Mouse (Mus musculus) heart, adult 11 months (tissue): ENCODE measurements around the gene Tmed6.
"Not testable (repeated sequence)": the region's sequence is repeated elsewhere in the genome, so short reads cannot be mapped to it uniquely, and the experiment has no call there.

ENCODE experiments used
- DNase-seq: peaks from one replicate; pipeline ENCODE4 v3.0.0; 2022

Gene Tmed6

GRCm38 (mm10) chr8:107065511-107066496, at the start of gene Tmed6:
Gene Tmed6 (minus strand): TSS chr8:107065644.
- DNase-seq, result no peak

GRCm38 (mm10) chr8:107115008-107115320, 49.5 kb upstream of the Tmed6 start:
- DNase-seq, result peak; percentile 90

DNA sequence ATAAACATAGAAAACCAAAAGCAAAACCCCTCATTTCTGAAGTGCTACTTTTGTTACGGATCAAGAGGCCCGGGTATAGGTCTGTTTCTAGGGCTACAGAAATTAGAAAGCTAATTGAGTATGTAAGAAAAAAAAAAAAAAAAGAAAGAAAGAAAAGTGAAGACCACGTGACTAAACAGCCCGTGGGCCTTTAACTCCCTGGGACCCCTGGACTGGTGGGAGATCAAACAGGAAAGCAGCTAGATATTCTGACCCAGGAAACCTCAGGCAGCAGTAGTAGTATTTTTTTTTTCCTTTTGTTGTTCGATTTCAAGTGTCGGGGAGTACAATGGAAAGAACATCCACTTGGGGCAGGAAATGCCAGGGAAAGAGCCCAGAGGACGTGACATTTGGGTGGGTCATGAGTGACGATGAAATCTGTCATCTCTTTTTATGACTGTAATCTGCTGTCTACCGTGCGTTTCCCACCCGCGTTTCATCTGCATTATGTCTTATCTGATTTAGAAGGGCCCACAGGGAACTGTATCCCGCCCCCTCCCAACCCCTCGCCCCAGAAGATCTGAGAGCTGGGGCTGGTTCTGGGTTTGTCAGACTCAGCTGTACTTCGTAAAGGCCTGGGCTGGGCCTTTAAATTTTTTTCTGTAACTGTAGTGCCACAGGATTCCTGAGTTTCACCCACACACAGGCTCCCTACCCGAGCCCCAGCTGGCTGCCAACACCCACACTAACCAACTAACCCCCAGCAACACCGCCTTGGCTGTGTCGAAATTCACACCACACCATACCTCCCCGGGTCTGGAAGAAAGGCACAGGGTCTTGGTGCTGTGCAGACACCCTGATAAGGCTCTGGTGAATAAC, 48.9 kb upstream of the Tmed6 start:
- peak; percentile 93 for DNase-seq

DNA sequence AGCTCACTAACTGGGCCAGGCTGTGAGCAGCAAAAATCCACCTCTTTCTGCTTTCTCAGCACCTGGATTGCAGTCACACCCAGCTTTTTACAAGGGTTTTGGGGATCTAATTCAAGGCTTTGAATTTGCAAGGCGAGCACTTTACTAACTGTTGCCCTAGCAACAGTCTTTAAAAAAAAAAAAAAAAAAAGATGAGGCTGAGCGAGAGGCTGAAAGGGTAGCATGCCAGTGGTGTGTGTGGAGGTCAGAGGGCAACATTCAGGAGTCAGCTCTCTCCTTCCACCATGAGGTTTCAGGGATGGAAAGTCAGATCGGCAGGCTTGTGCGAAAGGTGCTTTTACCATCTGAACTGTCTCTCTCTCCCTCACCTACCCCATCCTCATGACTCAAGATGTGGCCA, 47.8 kb upstream of the Tmed6 start:
- DNase-seq, result no peak

DNA sequence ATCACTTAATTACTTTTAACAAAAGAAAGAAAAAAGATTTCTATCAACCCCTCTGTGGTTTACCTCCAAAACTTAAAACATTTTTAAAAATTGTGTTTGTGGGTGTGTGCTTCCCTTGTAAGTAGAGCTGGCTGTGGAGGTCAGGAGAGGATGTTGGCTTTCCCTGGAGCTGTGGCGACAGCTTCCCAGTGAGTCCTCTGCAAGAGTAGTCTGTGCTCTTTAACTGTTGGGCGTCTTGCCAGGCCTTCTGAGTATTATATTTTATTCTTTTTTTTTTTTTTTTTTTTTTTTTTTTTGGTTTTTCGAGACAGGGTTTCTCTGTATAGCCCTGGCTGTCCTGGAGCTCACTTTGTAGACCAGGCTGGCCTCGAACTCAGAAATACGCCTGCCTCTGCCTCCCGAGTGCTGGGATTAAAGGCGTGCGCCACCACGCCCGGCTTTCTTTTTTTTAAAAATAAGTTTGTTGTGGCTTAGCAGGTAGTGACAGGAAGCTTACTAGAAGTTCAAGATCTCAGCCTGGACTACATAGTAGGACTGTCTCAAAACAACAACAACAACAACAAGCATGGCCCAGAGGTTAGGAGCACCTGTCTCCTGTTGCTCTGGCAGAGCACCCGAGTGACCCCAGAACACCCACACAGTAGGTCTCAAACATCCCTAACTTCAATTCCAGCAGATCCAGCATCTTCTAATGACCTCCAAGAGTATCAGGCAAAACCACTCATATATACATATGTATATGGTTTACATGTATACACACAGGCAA, 46.1 kb upstream of the Tmed6 start:
- peak; percentile 84 for DNase-seq

DNA sequence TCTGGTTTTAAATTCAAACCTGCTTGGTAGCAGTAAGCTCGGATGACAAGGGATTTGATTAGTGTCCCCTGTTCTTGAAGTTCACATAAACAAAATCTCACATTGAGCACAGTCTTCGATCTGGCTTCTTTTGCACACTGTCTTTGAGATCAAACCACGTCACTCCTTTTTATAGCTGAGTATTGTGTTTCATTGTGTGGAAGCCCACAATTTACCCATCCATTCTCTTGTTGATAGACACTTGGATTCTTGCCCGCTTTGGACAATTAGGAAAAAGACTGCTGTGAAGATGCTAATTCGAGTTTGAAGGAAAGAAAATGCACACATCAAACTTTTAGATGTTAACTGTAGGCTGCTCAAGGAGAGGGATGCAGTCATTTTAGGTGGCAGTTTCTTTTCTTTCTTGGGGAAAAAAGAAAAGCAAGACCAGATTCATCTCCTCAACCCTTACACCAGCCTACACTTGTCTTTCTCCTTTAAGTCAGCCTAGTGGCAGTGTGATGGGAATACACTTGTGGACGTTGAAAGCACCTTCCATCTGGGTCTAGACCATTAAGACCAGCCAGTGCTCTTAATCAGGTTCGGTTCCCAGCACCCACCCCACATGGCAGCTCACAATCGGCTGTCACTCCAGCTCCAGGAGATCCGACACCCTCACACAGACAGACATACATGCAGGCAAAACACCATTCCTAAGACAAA, 45.3 kb upstream of the Tmed6 start:
- DNase-seq, result no peak

GRCm38 (mm10) chr8:107109816-107110435, 44.5 kb upstream of the Tmed6 start:
- DNase-seq, result no peak

DNA sequence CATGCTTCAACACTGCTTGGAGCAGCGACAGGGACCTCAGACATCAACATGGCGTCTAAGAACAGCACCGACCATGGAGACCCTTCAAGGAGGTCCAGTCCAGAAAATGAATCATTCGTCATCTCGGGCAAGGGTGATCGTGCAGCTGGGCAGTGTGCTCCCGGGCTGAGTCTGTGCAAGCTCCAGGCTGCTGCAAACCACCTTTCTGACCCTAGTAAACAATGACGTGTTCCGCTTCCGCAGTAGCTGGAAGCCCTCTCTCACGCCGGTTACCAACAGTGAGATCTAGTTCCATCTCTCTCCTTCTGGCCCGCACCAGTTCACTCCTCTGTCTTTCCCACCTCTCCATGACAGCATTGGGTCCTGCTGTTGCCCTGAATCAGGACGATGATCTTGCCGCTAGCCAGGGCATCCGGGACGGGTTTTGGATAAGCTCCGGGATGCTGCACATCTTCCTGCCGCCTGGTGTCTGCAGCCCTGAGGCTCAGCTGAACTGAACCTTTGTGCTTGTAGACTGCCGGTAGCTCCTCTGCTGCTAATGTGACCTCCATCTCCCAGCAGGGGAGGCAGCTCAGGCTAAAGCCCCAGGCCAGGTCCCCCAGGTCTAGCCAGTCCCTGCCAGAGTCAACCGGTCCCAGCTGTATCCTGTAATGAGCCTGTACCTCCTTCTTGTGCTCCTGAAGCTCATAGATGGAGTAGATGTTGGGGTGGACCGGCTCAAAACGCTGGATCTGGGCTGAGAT, 43.7 kb upstream of the Tmed6 start:
- peak; percentile 79 for DNase-seq

- DNase-seq, result not testable (repeated sequence)
These were observed 42.6 kb upstream of the Tmed6 start for GRCm38 (mm10) chr8:107108089-107108488.

DNA sequence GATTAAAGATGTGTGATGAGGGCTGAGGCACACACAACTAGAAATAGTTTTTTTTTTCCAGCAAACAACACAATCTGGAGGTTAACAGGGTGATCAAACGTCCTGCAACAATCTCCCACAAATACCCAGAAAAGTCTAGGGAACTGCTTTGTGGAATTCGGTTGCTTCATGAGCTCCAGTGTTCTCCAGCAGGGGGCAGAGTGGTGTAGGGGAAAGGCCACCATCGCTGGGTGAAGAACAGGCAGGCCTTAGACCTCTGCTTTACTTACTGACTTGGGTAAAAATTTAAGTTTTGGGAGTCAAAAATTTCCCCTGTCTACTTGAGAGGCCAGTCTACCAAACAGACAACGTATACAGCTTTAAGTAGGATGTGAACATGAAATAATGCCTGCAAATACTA, 39.1 kb upstream of the Tmed6 start:
- peak; percentile 87 for DNase-seq

DNA sequence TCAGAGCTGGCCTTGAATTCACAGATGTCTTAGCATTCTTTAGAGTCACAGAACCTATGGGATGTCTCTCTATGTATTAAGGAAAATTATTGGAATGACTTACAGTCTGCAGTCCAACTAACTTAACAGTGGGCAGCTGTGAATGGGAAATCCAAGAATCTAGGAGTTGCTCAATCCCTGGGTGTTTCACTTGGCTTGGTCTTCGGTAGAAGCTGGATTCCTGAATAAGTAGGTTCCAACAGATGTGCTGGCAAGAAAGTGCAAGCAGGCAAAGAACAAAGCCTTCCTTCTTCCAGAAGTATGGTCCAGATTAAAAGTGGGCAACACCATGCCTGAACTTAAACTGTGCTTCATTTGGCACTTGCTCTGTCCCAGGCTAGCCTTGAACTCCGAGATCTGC, 35.2 kb upstream of the Tmed6 start:
- DNase-seq, result peak; percentile 85

GRCm38 (mm10) chr8:107096366-107097036, 31.1 kb upstream of the Tmed6 start, which contains the start of gene Terf2:
Gene Terf2 (minus strand): TSS chr8:107096547.
- peak; percentile 100 for DNase-seq

DNA sequence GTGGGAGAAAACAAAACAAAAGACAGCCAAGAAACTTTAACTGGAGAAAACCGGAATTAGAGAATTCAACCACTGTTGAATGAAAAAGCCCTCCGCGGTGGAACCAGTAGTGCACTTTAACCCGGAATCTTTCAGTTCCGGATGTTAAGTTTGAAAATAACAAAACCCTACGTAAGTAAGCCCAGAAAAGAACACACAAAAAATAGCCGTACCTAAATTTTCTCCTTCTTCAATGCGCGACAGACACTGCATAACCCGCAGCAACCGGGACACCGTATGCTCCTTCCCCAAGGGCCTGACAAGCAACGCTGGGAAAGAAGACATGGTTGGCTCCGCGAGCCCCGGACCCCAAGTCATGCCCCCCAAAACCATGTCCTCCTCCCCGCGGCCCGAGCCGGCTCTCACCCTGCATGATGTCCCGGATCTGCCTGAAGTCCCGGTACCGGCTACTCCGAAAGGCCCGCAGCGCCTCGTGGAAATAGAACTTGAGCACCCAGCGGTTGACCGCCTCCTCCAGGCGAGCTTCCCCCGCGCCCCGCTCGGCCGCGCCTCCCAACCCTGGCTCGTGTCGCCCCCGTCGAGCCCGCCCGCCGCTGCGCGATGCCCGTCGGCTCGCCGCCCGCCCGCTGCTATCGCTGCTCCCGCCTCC, 30.4 kb upstream of the Tmed6 start:
- no peak for DNase-seq

DNA sequence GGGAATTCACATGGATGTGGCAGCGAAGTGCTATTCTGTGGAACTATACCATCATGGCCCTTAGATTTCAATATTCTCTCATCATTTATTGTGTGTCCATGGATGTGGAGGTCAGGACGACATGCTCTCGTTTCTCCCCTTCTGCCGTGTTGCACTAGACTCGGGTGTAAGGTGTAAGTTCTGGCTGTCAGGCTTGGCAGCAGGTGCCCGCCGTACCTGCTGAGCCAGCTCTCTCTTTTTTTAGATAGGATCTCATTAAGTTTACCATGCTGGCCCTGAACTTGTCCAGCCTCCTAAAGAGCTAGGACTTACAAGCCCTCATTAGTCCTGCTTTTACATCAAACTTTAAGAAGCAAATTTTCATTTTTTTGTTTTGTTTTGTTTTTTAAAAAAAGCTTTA, 25.1 kb upstream of the Tmed6 start:
- no peak for DNase-seq

DNA sequence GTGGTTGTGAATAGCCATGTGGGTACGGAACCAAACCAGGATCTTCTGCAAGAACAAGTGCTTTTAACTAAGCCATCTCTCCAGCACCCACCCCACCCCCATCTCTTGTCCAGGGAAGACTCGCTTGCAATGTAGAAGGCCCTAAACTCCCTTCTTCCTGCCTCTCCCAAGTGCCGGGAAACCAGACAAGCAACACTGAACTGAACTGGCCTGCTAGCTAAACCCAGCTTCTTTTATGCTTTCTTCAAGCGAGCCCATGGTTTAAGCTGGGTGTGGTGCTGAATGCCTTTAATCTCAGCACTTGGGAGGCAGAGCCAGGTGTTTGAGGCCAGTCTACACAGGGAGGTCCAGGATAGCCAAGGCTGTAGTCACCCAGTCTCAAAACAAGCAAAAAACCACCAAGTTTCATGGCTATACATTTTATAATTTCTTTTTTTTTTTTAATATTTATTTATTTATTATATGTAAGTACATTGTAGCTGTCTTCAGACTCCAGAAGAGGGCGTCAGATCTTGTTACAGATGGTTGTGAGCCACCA, 23.2 kb upstream of the Tmed6 start:
- DNase-seq, result peak; percentile 70

DNA sequence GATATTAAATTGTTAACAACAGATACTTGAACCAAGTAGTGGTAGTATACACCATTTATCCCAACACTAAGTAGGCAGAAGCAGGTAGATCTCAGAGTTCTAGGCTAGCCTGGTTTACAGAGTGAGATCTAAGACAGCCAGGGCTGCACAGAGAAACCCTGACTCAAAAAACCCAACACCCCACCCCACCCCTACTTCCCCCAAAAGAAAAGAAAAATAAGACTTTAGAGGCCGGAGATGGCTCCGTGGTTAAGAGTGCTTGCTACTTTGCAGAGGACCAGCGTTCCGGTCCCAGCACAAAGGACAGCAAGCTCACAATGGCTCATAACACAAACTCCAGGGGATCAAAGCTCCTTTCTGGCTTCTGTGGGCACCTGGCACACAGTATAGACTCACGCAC, 20.6 kb upstream of the Tmed6 start:
- DNase-seq, result peak; percentile 73

DNA sequence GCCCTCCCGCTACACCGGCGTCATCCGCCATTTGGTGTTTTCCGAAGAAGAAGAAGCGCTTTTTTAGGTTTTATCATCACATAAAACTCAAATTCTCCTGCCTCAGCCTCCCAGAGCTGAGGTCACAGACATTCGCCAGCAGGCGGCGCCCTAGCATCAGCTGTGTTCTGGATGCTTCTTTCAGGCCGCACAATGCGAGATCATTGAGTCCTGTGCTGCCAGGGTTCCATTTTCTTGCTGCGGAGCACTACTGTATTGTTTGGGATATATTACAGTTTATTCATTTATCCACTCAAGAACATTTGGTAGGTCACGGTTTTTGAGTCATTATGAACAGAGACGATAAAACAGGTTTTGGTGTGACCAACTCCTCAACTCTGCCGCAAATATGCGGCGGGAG, 19.9 kb upstream of the Tmed6 start:
- DNase-seq, result peak; percentile 75

DNA sequence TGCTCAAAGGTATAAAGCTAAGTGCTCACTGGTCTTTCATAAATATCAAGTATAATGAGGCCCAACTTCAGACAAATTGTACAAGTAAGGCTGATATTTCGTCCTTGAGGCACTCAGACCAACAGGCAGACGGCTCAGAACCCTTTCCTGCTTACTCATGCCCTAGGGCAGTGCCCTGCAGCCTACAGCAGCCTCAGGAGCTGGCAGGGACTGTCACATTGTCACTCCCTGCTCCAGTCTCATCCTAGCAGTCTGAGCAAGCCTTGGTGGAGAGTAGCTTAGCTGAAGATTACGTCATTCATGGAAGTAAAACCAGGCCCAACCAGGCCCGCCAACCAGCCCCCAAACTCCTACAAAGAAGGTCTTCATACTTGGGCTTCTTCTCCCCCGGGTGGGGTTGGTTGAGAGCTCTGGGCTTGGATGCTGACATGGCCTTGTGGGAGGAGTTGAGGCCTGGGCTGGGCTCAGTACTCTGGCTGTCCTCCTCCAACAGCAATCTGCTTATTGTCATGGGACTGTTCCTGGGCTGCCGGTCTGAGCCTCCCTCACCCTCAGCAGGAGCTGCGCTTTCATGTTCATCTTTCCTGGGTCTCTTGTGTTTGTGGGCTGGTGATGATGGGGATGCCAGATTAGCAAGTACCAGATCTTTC, 10.9 kb upstream of the Tmed6 start:
- peak; percentile 93 for DNase-seq

DNA sequence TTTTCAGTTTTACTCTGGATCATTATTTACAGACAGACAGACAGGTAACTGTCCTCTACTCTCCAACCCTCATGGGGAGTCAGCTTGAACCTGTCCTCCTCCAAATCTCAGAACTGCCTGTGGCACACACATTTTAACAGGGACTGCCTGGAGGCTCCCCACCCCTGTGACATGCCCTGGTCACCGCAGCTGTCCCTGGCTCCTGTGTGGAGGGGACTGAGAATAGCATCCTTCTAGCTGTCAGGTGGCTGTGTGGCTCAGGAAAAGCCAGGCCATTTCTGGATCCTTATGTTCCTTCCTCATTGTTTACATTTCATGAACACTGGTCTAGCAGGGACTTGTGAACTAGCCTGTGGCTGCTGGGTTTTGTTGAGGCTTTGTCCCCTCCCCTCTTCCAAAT, 8.7 kb upstream of the Tmed6 start:
- DNase-seq, result no peak
